Mouse (Mus musculus) ES-E14 (cell line): ENCODE results near the gene Slc41a2.

Experiments used
- CHD2 ChIP-seq: IDR thresholded peaks from 2 replicates; pipeline ENCODE4 v1.6.1; 2014; ENCODE audit warnings: mild to moderate bottlenecking, low read depth, low read length, inconsistent platforms
- HCFC1 ChIP-seq: IDR thresholded peaks from 2 replicates; pipeline ENCODE4 v1.6.1; 2012; ENCODE audit warnings: low read length, inconsistent platforms, borderline replicate concordance; ENCODE audit not compliant: insufficient read depth
- MAFK ChIP-seq: IDR thresholded peaks from 2 replicates; pipeline ENCODE4 v1.6.1; 2014; ENCODE audit warnings: mild to moderate bottlenecking, low read depth, low read length, inconsistent platforms; ENCODE audit not compliant: insufficient read depth
- ZC3H11A ChIP-seq: IDR thresholded peaks from 2 replicates; pipeline ENCODE4 v1.6.1; 2012; ENCODE audit warnings: low read depth, mild to moderate bottlenecking, inconsistent platforms, low read length, borderline replicate concordance
- ZNF384 ChIP-seq: IDR thresholded peaks from 2 replicates; pipeline ENCODE4 v1.6.1; 2012; ENCODE audit warnings: low read depth, low read length, inconsistent platforms

- no peak for TF ChIP-seq HCFC1
- no peak for TF ChIP-seq ZNF384
- no peak for TF ChIP-seq MAFK
- no peak for TF ChIP-seq ZC3H11A
- no peak for TF ChIP-seq CHD2
Measured at GRCm38 (mm10) chr10:83353680-83354332, 16.1 kb upstream of the Slc41a2 start.
